Mouse (Mus musculus) layer of hippocampus, adult 8-10 months (tissue): Measurements from ENCODE around the gene Chrnb4. TPM values are rescaled to one million over a fixed set of nuclear protein-coding genes. Genes with fewer than 3 reads are reported as not detected.

Experiments used
- DNase-seq, 2 experiments: peaks; one replicate each; pipeline ENCODE4 v3.0.0; 2022; ENCODE audit warnings: low spot score in 2 of 2
- total RNA-seq, 4 experiments: library from RNA; stranded (reverse); gene quantifications; 2 replicates each; pipeline ENCODE4 v1.2.4; 2022

Gene Chrnb4
- total RNA-seq, 4 experiments from 2014 or later, result 0.20 to 0.52 (median 0.25) TPM; not detected in 1

DNA sequence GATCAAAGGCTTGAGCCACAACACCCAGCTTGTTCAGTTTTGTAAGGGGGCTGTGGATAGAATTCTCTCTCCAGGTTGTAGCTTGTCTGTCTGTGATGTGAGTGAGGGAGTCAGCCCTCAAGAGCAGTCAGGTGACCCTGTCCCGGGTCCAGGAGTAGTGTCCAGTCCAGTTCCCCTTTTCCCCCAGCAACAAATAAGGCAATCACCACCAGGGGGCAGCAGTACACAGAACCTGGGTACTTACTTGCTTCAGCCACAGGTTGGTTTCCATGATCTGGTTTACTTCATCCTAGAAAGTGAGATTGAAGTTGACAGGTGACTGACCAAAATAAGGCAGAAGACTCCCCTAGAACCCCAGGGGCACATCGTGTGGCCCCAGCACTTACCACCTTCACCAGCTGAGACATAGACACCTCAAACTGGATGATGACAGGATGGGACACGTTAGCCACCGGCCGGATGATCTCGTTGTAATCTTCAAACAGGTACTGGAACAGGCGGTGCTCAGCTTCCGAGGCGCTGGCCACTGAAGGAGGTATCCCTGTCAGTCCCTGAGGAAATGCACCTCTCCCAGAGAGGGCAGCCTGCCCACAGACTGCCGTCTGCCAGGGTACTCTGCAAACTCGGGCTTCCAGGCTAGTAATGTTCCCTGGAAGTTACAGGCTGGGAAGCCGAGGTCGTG, 24.5 kb downstream of the Chrnb4 start:
- peak; percentile 40 to 66 for DNase-seq

DNA sequence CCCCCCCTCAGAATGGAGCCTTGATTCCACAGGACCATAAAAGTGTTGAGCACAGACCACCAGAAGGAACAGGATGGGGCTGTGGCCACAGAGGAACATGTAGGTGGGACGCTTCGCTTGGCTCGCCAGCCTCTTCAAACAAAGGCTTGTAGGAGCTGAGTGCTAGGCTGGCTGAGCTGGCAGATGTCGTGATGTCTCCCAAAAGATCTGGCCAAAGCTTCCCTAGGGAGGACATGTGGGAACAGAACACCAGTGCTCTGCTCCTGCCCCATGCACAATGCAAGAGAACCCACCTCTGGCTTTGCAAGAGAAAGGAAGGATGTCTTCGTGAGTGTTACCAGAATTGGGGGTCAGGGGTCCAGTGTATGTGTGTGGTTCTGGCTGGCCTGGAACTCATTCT, 25.3 kb downstream of the Chrnb4 start:
- DNase-seq, result no peak

DNA sequence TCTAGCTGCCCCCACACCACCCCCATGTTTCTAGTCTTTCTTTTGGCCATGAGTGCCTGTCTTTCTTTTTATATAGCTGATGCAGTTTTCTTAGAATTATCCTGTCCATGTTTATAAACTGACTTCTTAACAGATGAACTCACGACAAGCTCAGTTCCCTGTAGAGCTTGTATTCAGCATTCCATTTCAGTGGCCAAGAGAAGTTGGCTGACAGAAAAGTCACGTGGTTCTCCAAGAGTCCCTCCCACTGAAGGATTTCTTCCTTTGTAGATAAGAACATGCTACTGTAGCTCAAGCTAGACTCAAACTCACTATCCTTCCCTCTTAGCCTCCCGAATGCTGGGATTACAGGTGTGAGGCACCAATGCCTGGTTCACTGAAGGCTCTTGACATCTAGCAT, 31.7 kb downstream of the Chrnb4 start:
- no peak for DNase-seq

DNA sequence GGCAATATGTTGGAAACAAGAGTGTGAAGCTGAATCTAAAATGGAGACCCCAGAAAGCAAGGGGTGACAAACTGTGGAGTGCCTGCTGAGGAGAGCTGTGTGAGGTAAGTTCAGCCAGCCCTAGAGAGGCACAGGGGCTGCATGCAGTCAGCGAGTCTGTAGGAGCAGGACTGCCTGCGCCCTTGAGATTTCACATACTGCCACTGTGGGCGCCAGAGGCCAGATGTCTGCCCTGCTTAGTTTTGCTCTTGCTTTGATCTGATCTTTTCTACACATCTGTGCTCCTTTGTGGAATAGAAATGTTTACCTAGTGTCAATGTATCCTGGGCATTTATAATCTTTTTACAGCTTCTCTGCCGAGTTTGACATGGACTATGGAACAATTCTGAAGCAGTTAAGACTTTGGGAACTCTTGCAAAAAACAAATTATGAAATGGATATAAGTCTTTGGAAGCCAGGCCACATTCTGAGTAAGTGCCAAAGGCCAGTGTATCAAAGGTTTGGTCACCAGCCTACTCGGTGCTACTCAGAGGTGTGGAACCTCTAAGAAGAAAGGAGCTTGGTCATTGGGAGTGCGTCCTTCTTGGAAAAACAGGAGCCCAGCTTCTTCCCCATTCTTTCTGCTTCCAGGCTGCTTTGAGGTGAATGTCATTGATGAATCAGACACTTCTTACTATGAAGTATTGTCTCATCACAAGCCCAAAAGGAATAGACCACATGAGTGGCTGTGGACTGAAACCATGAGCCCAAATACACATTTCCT, 37.8 kb downstream of the Chrnb4 start:
- DNase-seq, result no peak

DNA sequence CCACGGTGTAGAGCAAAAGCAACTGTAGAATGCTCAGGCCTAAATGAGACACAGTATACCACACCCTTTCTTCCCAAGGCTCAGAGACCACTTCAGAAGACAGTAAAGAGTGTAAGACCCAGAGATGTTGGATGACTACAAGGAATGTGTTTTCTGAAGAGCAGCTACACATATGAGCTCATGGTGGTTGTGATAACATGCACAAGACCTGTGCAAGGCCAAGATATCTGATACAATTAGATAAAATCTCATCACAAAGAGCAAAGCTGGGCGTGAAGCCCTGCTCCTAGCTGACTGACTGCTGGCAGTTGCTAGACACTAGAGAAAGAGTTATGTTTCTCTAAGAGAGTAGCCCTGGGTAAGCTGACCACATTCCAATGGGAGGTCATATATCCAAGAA, 38.9 kb downstream of the Chrnb4 start:
- no peak for DNase-seq

DNA sequence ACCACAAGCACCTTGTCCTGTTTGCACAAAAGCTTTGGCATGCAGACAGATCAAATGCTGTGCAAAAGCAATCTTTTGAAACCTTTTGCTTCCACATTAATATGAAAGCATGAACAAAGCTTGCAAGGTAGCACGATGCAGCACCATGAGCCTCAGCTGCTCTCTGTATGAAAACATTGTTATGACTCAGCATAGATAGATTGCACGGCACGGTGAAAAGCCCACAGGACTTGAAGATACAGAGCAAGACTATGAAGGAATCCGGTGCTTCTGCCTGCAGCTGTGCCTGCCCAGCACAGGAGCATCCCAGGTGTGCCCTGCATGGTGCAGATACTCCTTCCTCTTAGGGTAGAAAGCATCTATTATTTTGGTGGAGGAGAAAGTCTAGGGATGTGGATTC, 45.0 kb downstream of the Chrnb4 start:
- no peak for DNase-seq

DNA sequence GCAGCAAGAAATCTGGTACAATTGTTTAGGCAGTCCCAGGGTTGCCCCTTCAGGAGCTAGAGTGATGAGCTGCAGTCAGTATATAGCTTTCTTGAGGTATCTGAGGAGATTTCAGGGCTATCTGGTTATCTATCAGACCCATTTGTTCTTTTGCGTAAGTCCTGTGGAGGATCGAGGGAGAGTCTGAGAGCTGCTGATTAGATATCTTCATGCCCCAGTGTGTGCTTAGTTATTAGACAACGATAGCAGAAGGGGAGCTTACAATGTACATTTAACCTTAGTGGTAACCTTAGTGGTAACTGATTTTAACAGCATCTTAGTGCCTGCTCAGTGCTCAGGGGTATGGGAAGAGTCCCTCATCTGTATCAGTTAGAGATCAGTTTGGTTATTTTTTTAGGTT, 52.9 kb downstream of the Chrnb4 start:
- DNase-seq, result no peak

DNA sequence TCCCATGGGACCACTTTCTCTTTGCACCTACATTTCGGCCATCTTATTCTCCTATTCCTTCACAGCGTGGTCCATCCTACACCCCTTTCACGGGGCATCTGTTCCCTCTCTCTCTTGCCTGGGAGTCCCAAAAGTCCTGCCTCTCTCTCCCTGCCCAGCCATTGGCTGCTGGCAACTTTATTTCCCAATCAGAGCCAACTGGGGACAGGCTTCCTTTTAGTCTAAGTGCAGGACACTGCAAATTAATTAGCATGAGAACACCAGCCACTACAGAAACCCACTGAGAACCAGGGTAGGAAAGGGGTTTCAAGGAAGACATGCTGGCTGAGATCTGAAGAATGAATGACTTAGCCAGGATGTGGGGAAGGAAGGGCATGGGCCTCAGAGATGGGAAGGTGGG, 54.2 kb downstream of the Chrnb4 start:
- no peak for DNase-seq

DNA sequence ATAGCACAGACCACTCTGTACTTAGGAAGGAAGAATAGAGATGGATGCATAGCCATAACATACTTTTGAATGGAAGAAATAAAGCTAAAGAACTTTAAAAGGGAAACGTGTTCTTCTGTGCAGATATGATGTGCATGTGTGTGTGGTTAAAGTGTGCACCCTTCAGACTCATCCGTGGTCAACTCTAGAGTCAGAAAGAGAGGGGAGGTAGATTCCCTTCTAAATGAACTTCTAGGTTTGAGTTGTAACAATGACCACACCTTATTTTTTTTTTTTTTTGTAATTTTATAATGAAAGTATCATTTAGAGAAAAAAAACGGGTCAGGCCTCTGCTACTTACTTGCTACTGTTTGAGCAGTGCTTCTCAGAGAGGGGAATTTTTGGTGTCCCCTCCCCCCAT, 58.2 kb downstream of the Chrnb4 start:
- no peak for DNase-seq

DNA sequence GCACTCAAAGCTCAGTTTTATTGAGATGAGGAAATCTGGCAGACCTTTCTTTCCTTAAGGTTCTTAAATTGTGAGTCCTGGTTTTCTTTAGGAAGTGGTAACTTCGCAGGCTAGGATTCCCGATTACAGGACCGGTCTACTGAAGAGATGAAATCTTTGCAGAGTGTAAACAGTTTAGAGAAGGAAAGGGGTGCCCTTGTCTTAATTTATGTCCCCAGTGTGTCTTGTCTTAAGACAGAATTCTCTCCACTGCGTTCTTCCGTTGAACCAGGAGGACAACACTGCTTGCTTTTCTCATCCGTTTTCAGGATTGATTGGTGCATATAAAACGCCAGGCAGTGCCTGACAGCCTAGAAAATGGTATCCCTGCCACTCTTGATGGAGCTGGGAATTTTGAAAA, 66.2 kb downstream of the Chrnb4 start:
- no peak for DNase-seq

DNA sequence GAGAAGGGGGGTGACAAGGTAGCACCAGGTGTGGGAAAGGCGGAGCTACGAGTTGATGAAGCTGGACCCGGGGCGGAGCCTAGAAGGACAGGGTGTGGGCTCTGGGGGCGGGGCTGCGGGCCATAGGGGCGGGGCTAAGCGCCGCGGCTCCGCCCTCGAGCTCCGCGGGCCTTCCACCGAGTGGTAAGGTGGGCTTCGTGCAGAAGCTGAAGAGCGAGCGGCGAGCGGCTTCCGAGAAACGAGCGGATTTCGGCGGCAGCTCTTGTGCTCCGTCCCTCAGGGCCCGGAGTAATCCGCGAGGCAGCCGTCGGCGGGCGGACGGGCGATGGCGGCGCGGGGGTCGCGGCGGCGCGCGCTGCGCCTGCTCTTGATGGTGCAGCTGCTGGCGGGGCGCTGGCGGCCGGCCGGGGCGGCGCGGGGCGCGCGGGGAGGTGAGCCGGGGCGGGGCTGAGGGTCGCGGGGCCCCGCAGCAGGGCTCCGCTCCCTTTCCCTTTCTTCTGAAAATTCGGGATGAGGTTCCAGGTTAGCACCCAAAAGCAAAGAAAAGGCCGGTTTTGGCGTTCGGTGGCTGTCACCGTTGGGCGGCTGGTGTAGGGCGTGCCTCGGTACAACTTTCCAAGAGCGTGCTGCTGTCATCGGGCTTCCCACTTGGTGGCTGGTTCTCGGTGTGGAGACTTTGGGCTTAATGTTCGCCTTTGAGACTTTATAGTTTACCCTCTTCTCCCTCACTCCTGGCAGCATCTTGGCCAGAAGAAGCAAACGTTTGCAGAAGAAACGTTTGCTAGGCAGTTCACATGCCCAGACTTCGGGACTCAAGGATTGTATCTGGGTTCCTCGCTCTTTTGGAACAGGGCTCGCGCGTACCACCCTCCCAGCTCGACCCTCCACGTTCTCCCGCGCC, 67.0 kb downstream of the Chrnb4 start:
- DNase-seq, result no peak

DNA sequence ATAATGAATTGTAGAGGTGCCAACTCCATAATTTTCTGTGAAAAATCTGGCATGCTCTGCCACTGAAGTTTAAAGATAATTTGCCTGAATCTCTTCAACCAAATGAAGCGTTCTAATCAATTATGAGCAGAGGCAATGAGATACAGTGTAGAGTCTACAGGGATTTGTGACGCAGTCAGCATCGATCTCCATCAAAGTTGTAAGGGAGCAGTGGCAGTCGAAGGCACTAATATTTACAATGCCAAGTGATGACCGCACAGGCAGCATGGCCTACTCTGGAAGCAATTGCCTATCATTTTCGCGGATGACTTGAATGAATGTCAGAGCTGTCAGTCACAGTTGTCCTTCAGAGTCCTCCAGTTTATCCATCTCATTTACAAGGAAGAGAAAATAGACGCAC, 67.9 kb downstream of the Chrnb4 start, which contains the start of gene Chrna5:
Chrna5 (plus strand) TSS at position 207 of the 400 bp plus-strand sequence.
- DNase-seq, result no peak

Other genes with a start within 250 kb of the Chrnb4 start
- 10 to 100 TPM; 45.5 to 53.2 (median 51.0) TPM for gene Ireb2, start 185.0 kb downstream of the Chrnb4 start, total RNA-seq
- 1 to 10 TPM; 2.6 to 4.1 (median 3.2) TPM for gene Hykk, start 131.5 kb downstream of the Chrnb4 start, total RNA-seq
- 100 to 1,000 TPM; 114 to 128 (median 122) TPM for gene Psma4, start 98.0 kb downstream of the Chrnb4 start, total RNA-seq
- gene AY074887, start 97.8 kb downstream of the Chrnb4 start, total RNA-seq, result under 1 TPM in 1 of 4 experiments, not detected in 3; 0.52 TPM
- gene Chrna5, start 67.9 kb downstream of the Chrnb4 start, total RNA-seq, result 1 to 10 TPM; 6.6 to 9.0 (median 7.2) TPM
- under 1 TPM; 0.12 to 0.48 (median 0.44) TPM for gene Chrna3, start 22.2 kb downstream of the Chrnb4 start, total RNA-seq
- 10 to 100 TPM; 61.2 to 77.8 (median 65.9) TPM for gene Ube2q2, start 100.1 kb upstream of the Chrnb4 start, total RNA-seq
- gene Fbxo22, start 160.1 kb upstream of the Chrnb4 start, total RNA-seq, result 10 to 100 TPM; 34.8 to 36.1 (median 35.6) TPM